Mouse (Mus musculus) liver, adult 2 months (tissue): ENCODE measurements around the gene Tiparp. TPM values are rescaled to one million over a fixed set of nuclear protein-coding genes. Genes with fewer than 3 reads are reported as not detected.
A peak's percentile ranks its signal among the peaks of the same experiment; 100 is the strongest.

Source experiments
- DNase-seq: peaks from one replicate; pipeline ENCODE4 v3.0.0-alpha.2; 2011; ENCODE audit warnings: low read depth, low spot score; ENCODE audit errors: extremely low read depth
- H3K27ac ChIP-seq: fragments of 200-500 bp; replicated peaks from 2 replicates; pipeline ENCODE4 v1.5.1; 2012; ENCODE audit warnings: low read depth, mild to moderate bottlenecking, control low read depth, inconsistent platforms, low read length; ENCODE audit not compliant: insufficient read depth
- H3K27me3 ChIP-seq: fragments of 200-500 bp; 2 replicates; pipeline ENCODE4 v1.6.1; 2012; ENCODE audit warnings: mild to moderate bottlenecking, moderate library complexity, low read length, inconsistent platforms; ENCODE audit not compliant: control insufficient read depth, insufficient read depth
- H3K36me3 ChIP-seq: fragments of 200-500 bp; 2 replicates; pipeline ENCODE4 v1.6.1; 2012; ENCODE audit warnings: low read length, inconsistent platforms; ENCODE audit not compliant: control insufficient read depth, insufficient read depth
- H3K4me1 ChIP-seq: fragments of 200-500 bp; 2 replicates; pipeline ENCODE4 v1.6.1; 2011; ENCODE audit warnings: low read length; ENCODE audit not compliant: control insufficient read depth, insufficient read depth
- H3K4me3 ChIP-seq: fragments of 200-500 bp; 2 replicates; pipeline ENCODE4 v1.5.1; 2011; ENCODE audit warnings: low read depth, mild to moderate bottlenecking, control low read depth, low read length, moderate library complexity; ENCODE audit not compliant: insufficient read depth
- H3K79me2 ChIP-seq: fragments of 200-500 bp; 2 replicates; pipeline ENCODE4 v1.6.1; 2012; ENCODE audit warnings: inconsistent platforms, mild to moderate bottlenecking, low read length, moderate library complexity; ENCODE audit not compliant: control insufficient read depth, insufficient read depth
- H3K9ac ChIP-seq: fragments of 200-500 bp; 2 replicates; pipeline ENCODE4 v1.6.1; 2012; ENCODE audit warnings: low read depth, mild to moderate bottlenecking, control low read depth, inconsistent platforms, low read length
- CTCF ChIP-seq: fragments of 200-500 bp; IDR thresholded peaks from 2 replicates; pipeline ENCODE4 v1.5.1; 2011; ENCODE audit warnings: low read depth, low read length, control low read depth
- POLR2A ChIP-seq: fragments of 200-500 bp; IDR thresholded peaks from 2 replicates; pipeline ENCODE4 v1.6.1; 2011; ENCODE audit warnings: low read length, control low read depth; ENCODE audit not compliant: insufficient read depth; ENCODE audit errors: extremely low read depth
- WGBS: fragments of 180-500 bp; shearing (Covaris S2); methylation state at CpG from one replicate; pipeline ENCODE4 v1.1.7; 2018; 5-methylcytosine and 5-hydroxymethylcytosine counted together
- polyA plus RNA-seq: library from polyadenylated mRNA; depleted of rRNA; stranded (reverse); fragments of >200 nt; gene quantifications from 2 replicates; pipeline ENCODE4 v1.2.3, GENCODE M21; 2012; rRNA removed
- total RNA-seq: library from RNA; depleted of rRNA; stranded (reverse); fragments of >200 nt; gene quantifications from 2 replicates; pipeline ENCODE4 v1.2.3, GENCODE M21; 2014; rRNA removed

Gene Tiparp
- total and polyA plus RNA-seq, 2 experiments, result 1.1 to 6.5 TPM

GRCm38 (mm10) chr3:65599151-65599550, 70.9 kb downstream of the Tiparp start:
- Histone ChIP-seq H3K4me1 (peaks cover 3% of the 10 kb centered on the region; the same call in 1 of the 2 replicates), H3K9ac (no peak overlapping the region), H3K4me3 (no peak overlapping the region), H3K27ac (no peak overlapping the region), H3K79me2 (no peaks in the 10 kb centered on the region), H3K27me3 (no peaks in the 10 kb centered on the region), H3K36me3 (no peaks in the 10 kb centered on the region)
- 90% methylated on average over 6 of the region's 6 CpGs for WGBS
- no peak for TF ChIP-seq POLR2A
- DNase-seq, result no peak

GRCm38 (mm10) chr3:65601291-65602050, 73.3 kb downstream of the Tiparp start:
- TF ChIP-seq POLR2A (no peak), CTCF (no peak)
- Histone ChIP-seq H3K36me3 (no peaks in the 10 kb centered on the region), H3K4me3 (no peak overlapping the region), H3K4me1 (peaks cover 3% of the 10 kb centered on the region; the same call in 1 of the 2 replicates), H3K79me2 (no peaks in the 10 kb centered on the region), H3K27ac (no peak overlapping the region), H3K27me3 (no peaks in the 10 kb centered on the region), H3K9ac (no peak overlapping the region)
- WGBS, result 31% methylated on average over 8 of the region's 8 CpGs
- DNase-seq, result peak; percentile 78

- no peak for TF ChIP-seq CTCF
- no peak for TF ChIP-seq POLR2A
- WGBS, result 77% methylated on average over 4 of the region's 4 CpGs
- H3K9ac ChIP-seq, result no peak overlapping the region
- H3K27me3 ChIP-seq, result no peaks in the 10 kb centered on the region
- no peak overlapping the region for H3K27ac ChIP-seq
- no peaks in the 10 kb centered on the region for H3K79me2 ChIP-seq
- no peaks in the 10 kb centered on the region for H3K36me3 ChIP-seq
- peaks cover 3% of the 10 kb centered on the region; the same call in 1 of the 2 replicates for H3K4me1 ChIP-seq
- no peak for DNase-seq
- no peak overlapping the region for H3K4me3 ChIP-seq
Observed at GRCm38 (mm10) chr3:65603392-65604055, 75.3 kb downstream of the Tiparp start.

Other genes with a start within 250 kb of the Tiparp start
- 172 and 177 TPM in 2 replicates for gene Ssr3, start 135.8 kb upstream of the Tiparp start, total RNA-seq
- 74.4 and 78.1 TPM in 2 replicates for gene Ssr3, start 135.8 kb upstream of the Tiparp start, polyA plus RNA-seq
- gene Lekr1, start 137.8 kb downstream of the Tiparp start, total RNA-seq, result 0.09 and 0.34 TPM in 2 replicates
- not detected in 2 replicates for gene Lekr1, start 137.8 kb downstream of the Tiparp start, polyA plus RNA-seq